In the genomic region with DNA sequence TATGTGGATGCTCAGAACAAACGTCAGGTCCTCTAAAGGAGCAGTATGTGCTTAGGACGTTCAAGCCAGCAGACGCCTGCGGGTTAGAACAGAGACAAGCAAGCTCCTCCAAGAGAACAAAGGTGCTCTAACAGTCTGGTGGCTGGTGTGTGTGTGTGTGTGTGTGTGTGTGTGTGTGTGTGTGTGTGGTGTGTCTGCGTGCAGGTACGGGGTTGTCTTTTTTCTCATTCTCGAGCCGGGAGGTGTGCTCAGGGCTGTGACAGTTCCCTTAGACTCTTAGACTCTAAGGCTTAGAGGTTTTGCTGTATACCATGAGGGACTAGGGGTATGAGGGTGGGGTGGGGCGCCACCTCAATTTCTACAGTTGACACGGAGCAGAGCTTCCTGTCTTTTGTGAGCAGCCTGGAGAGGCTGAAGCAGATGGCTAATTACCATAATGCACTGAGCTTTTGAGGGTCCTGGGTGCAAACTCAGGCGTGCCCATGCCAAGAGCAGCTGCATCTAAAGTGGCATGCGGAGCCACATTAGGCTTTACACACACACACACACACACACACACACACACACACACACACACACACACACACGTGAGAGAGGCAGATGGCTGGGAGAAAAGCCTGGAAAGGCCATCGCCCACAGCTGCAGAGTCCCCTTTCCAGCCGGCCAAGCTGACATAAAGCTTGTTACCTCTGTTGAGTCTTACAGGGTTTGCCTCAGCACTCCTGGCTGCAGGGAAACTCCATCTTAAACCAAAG, we compare ENCODE assay signal across 10 mouse cellular contexts.
A peak's percentile ranks its signal among the peaks of the same experiment; 100 is the strongest.
DNase-seq lines count a peak whose midpoint lies in the region; ATAC-seq and TF ChIP-seq lines count a peak whose summit lies in the region.
"Had no signal": no experiment of that assay in that cellular context is flagged by ENCODE, and none has a peak within 500 bp of the region (broad histone marks: within the 10 kb centered on the region; RNA-seq: fewer than 3 reads in every experiment).

No protein-coding gene starts in this region.

- no peaks in the 10 kb centered on the region for H3K36me3 ChIP-seq in forebrain, postnatal 0 days (ENCODE audit: insufficient read depth)
- H3K36me3 ChIP-seq in neural tube, embryonic 12.5 days, result no peaks in the 10 kb centered on the region

- no peaks in the 10 kb centered on the region for H3K9me3 ChIP-seq in forebrain, postnatal 0 days (ENCODE audit: low read length)
- H3K9me3 ChIP-seq in neural tube, embryonic 12.5 days, result no peaks in the 10 kb centered on the region

- no peak overlapping the region for H3K9ac ChIP-seq in forebrain, postnatal 0 days
- H3K9ac ChIP-seq in neural tube, embryonic 12.5 days, result no peak overlapping the region

- no peak overlapping the region for H3K4me2 ChIP-seq in forebrain, postnatal 0 days (ENCODE audit: low read depth)
- no peak overlapping the region for H3K4me2 ChIP-seq in neural tube, embryonic 12.5 days (replicated peaks)

- H3K27me3 ChIP-seq in forebrain, postnatal 0 days (ENCODE audit: insufficient read depth, low read length), result no peaks in the 10 kb centered on the region
- H3K27me3 ChIP-seq in neural tube, embryonic 12.5 days (replicated peaks), result peaks cover 9% of the 10 kb centered on the region
- H3K27me3 ChIP-seq: CH12.LX had no signal

- 30% methylated on average over 15 of the region's 15 CpGs for WGBS in forebrain, postnatal 0 days
- 62% methylated on average over 14 of the region's 15 CpGs for WGBS in neural tube, embryonic 12.5 days

- no peak for TF ChIP-seq CTCF in forebrain, postnatal 0 days (IDR thresholded peaks at IDR 0.05; ENCODE audit: low read depth)

- H3K4me3 ChIP-seq in forebrain, postnatal 0 days (ENCODE audit: low read depth, low read length), result no peak overlapping the region
- no peak overlapping the region for H3K4me3 ChIP-seq in neural tube, embryonic 12.5 days

- H3K27ac ChIP-seq in forebrain, postnatal 0 days (ENCODE audit: low read depth, low read length), result 0 out of 2 replicates have a peak overlapping the region, but pooled peaks have one; percentile 35
- no peak overlapping the region for H3K27ac ChIP-seq in neural tube, embryonic 12.5 days

- DNase-seq in frontal cortex, postnatal 14 days (ENCODE audit: low spot score in 2 of 2), result no peak
- peak; percentile 41 for DNase-seq in CD4-positive, CD25-positive, alpha-beta regulatory T cell, adult 2 months (ENCODE audit: low read depth, low spot score)
- DNase-seq in forebrain, postnatal 0 days, result peak; percentile 67
- no peak for DNase-seq in c-Kit-positive CD71-positive TER-119-positive erythroid progenitor cells, embryonic 14.5 days (ENCODE audit: low spot score)
- DNase-seq in adrenal gland, adult 2 months, result no peak
- DNase-seq in gastrocnemius, adult 8-10 months (ENCODE audit: low spot score in 2 of 2), result no peak
- DNase-seq: cerebellum, postnatal 36 days had no signal

- no peaks in the 10 kb centered on the region for H3K4me1 ChIP-seq in forebrain, postnatal 0 days (ENCODE audit: insufficient read depth)
- peaks cover 3% of the 10 kb centered on the region; the same call in 1 of the 2 replicates for H3K4me1 ChIP-seq in neural tube, embryonic 12.5 days

- 0 out of 2 replicates have a peak, but pooled peaks have one; percentile 34 for ATAC-seq in frontal cortex, adult (ENCODE audit: low TSS enrichment)
- peak; percentile 92 for ATAC-seq in forebrain, postnatal 0 days
- peak; percentile 87 for ATAC-seq in neural tube, embryonic 12.5 days (ENCODE audit: low FRiP score, low read depth)

Comparison
In these comparisons a context has a peak if more than half of its experiments do, and no peak if none do; other contexts are left out.
1. ATAC-seq: peak in every context shown above with its lines; median percentile 92 in forebrain, postnatal 0 days; 87 in neural tube, embryonic 12.5 days; 34 in frontal cortex, adult.
2. DNase-seq: peak in CD4-positive, CD25-positive, alpha-beta regulatory T cell, adult 2 months (single experiment) and forebrain, postnatal 0 days (single experiment); none in frontal cortex, postnatal 14 days (0 of 2), c-Kit-positive CD71-positive TER-119-positive erythroid progenitor cells, embryonic 14.5 days (single experiment), adrenal gland, adult 2 months (single experiment) and gastrocnemius, adult 8-10 months (0 of 2).